Mouse (Mus musculus): ENCODE data around the gene Asic3. TPM values are rescaled to one million over a fixed set of nuclear protein-coding genes. Genes with fewer than 3 reads are reported as not detected.

Asic3 gene
- not detected for total RNA-seq (2023)

GRCm38 (mm10) chr5:24413042-24413693, at the start of gene Asic3:
Gene Asic3 (plus strand): TSS chr5:24413392.

GRCm38 (mm10) chr5:24364508-24364907, 48.7 kb upstream of the Asic3 start, which contains the start of gene Nos3:
Gene Nos3 (plus strand): TSS chr5:24364810.

GRCm38 (mm10) chr5:24391864-24392263, 21.3 kb upstream of the Asic3 start, which contains the start of gene Atg9b:
Gene Atg9b (minus strand): TSS chr5:24392143.

GRCm38 (mm10) chr5:24393392-24393997, 19.7 kb upstream of the Asic3 start, which contains the start of gene Abcb8:
Gene Abcb8 (plus strand): TSS chr5:24393663.

GRCm38 (mm10) chr5:24423129-24424003, 10.2 kb downstream of the Asic3 start, which contains the start of the genes Cdk5 and Slc4a2:
Gene Cdk5 (minus strand): TSS chr5:24423530.
Gene Slc4a2 (plus strand): TSS chr5:24423837.

GRCm38 (mm10) chr5:24444746-24445427, 31.7 kb downstream of the Asic3 start, which contains the start of gene Fastk:
Gene Fastk (minus strand): TSS chr5:24445287.

GRCm38 (mm10) chr5:24447624-24448298, 34.6 kb downstream of the Asic3 start, which contains the start of gene Tmub1:
Gene Tmub1 (minus strand): TSS chr5:24447854.

GRCm38 (mm10) chr5:24452030-24452690, 39.0 kb downstream of the Asic3 start, which contains the start of gene Agap3:
Gene Agap3 (plus strand): TSS chr5:24452177.

Other genes starting within 250 kb of the Asic3 start
- gene Nupl2, start 248.4 kb upstream of the Asic3 start, total RNA-seq (2023): 10.3 TPM
- 5.1 TPM for gene Kcnh2, start 61.8 kb upstream of the Asic3 start, total RNA-seq (2023)
- not detected for gene Nos3, start 48.6 kb upstream of the Asic3 start, total RNA-seq (2023)
- gene Atg9b, start 21.2 kb upstream of the Asic3 start, total RNA-seq (2023): not detected
- gene Abcb8, start 19.7 kb upstream of the Asic3 start, total RNA-seq (2023): 19.0 TPM
- 29.1 TPM for gene Cdk5, start 10.1 kb downstream of the Asic3 start, total RNA-seq (2023)
- gene Slc4a2, start 10.4 kb downstream of the Asic3 start, total RNA-seq (2023): 60.0 TPM
- gene Fastk, start 31.9 kb downstream of the Asic3 start, total RNA-seq (2023): 89.3 TPM
- 21.2 TPM for gene Tmub1, start 34.5 kb downstream of the Asic3 start, total RNA-seq (2023)
- gene Agap3, start 38.8 kb downstream of the Asic3 start, total RNA-seq (2023): 92.4 TPM
- not detected for gene Gbx1, start 113.8 kb downstream of the Asic3 start, total RNA-seq (2023)
- gene Asb10, start 127.6 kb downstream of the Asic3 start, total RNA-seq (2023): not detected
- gene 4931409K22Rik, start 143.4 kb downstream of the Asic3 start, total RNA-seq (2023): not detected
- gene Abcf2, start 164.1 kb downstream of the Asic3 start, total RNA-seq (2023): 41.3 TPM
- gene Chpf2, start 173.3 kb downstream of the Asic3 start, total RNA-seq (2023): 37.3 TPM
- not detected for gene Smarcd3, start 211.0 kb downstream of the Asic3 start, total RNA-seq (2023)